Mouse (Mus musculus) liver, adult 2 months (tissue): Measurements from ENCODE around the gene Klhl8.

ENCODE experiments used
- CTCF ChIP-seq: fragments of 200-500 bp; IDR thresholded peaks from 2 replicates; pipeline ENCODE4 v1.5.1; 2011; ENCODE audit warnings: low read depth, low read length, control low read depth
- POLR2A ChIP-seq: fragments of 200-500 bp; IDR thresholded peaks from 2 replicates; pipeline ENCODE4 v1.6.1; 2011; ENCODE audit warnings: low read length, control low read depth; ENCODE audit not compliant: insufficient read depth; ENCODE audit errors: extremely low read depth

DNA sequence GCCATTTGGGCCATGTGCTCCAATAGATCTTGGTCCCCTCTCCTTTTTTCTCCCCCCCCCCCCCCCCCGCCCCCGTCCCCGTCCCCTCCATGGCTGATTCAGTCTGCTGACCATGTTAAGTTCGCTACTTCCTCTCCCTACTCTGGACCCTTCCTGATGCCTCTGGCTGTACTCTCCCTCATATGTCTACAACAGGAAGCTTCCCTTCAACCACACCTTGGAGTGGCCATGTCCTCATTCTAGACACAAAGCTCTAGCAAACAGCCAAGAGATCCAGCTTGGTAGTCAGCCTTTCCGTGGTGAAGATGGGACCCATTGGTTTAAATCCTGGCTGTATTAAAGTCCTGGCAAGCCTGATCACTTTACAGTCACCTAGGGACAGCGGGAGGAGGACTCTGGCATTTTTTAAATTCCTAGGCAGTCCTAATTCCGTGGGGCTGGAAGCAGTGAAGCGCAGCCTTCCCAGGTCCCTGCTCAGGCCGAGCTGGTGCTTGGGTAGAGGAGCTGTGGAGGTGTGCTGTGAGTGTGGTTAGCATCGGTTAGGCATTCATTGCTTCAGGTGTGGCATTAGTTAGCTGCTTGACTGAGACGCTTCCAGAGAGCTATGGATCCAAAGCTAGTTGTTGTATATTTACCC is 74.8 kb downstream of the Klhl8 start:
- TF ChIP-seq CTCF (no peak), POLR2A (no peak)
